Mouse (Mus musculus): ENCODE measurements at regions not wholly inside any gene's neighbourhood (a gene's known extent, or its start where the extent isn't known, plus 50 kb on each side); places are given as distances from the start of the nearest gene placed in this dataset.

- TF ChIP-seq CTCF (IDR thresholded peaks at IDR 0.05) = no peak
- H3K4me3 ChIP-seq = no peak overlapping the region
- no peak overlapping the region for H3K27ac ChIP-seq
- intact Hi-C loops (cut with DNase I) = no loop called here
- DNase-seq = no peak
These were observed 226.5 kb upstream of the Fat1 start for GRCm38 (mm10) chr8:44708659-44709170.

GRCm38 (mm10) chr8:44709171-44709940 lies 225.9 kb upstream of the Fat1 start:
- H3K27ac ChIP-seq = no peak overlapping the region
- no peak overlapping the region for H3K4me3 ChIP-seq
- no peak for DNase-seq
- intact Hi-C loops (cut with DNase I) = no loop called here
- TF ChIP-seq CTCF (IDR thresholded peaks at IDR 0.05) = no peak

GRCm38 (mm10) chr8:44734577-44734976 lies 200.7 kb upstream of the Fat1 start:
- no peak for DNase-seq
- TF ChIP-seq CTCF (IDR thresholded peaks at IDR 0.05) = no peak
- intact Hi-C loops (cut with DNase I) = no loop called here
- Histone ChIP-seq H3K4me3 (no peak overlapping the region), H3K27ac (no peak overlapping the region)

- Histone ChIP-seq H3K4me3 (no peak overlapping the region), H3K27ac (no peak overlapping the region)
- intact Hi-C loops (cut with DNase I) = no loop called here
- no peak for TF ChIP-seq CTCF (IDR thresholded peaks at IDR 0.05)
- no peak for DNase-seq
These were observed 199.4 kb upstream of the Fat1 start for GRCm38 (mm10) chr8:44735801-44736200.

- no peak for TF ChIP-seq CTCF (IDR thresholded peaks at IDR 0.05)
- DNase-seq = no peak
- intact Hi-C loops (cut with DNase I) = no loop called here
- H3K4me3 ChIP-seq = no peak overlapping the region
- H3K27ac ChIP-seq = no peak overlapping the region
These were observed 191.9 kb upstream of the Fat1 start for GRCm38 (mm10) chr8:44743353-44743752.

GRCm38 (mm10) chr8:44744991-44745658 lies 190.1 kb upstream of the Fat1 start:
- DNase-seq = no peak
- H3K4me3 ChIP-seq = no peak overlapping the region
- intact Hi-C loops (cut with DNase I) = no loop called here
- no peak for TF ChIP-seq CTCF (IDR thresholded peaks at IDR 0.05)
- H3K27ac ChIP-seq = no peak overlapping the region

- no peak overlapping the region for H3K27ac ChIP-seq
- DNase-seq = no peak
- no peak for TF ChIP-seq CTCF (IDR thresholded peaks at IDR 0.05)
- intact Hi-C loops (cut with DNase I) = no loop called here
- no peak overlapping the region for H3K4me3 ChIP-seq
These were observed 176.5 kb upstream of the Fat1 start for GRCm38 (mm10) chr8:44758727-44759126.

GRCm38 (mm10) chr8:44762731-44763130 lies 172.5 kb upstream of the Fat1 start:
- no peak overlapping the region for H3K27ac ChIP-seq
- TF ChIP-seq CTCF (IDR thresholded peaks at IDR 0.05) = no peak
- intact Hi-C loops (cut with DNase I) = no loop called here
- DNase-seq = no peak
- no peak overlapping the region for H3K4me3 ChIP-seq

- no peak for DNase-seq
- no peak overlapping the region for H3K4me3 ChIP-seq
- no peak overlapping the region for H3K27ac ChIP-seq
- intact Hi-C loops (cut with DNase I) = no loop called here
- TF ChIP-seq CTCF (IDR thresholded peaks at IDR 0.05) = no peak
These were observed 170.1 kb upstream of the Fat1 start for GRCm38 (mm10) chr8:44765194-44765593.

GRCm38 (mm10) chr8:44765677-44766076 lies 169.6 kb upstream of the Fat1 start:
- H3K27ac ChIP-seq = no peak overlapping the region
- TF ChIP-seq CTCF (IDR thresholded peaks at IDR 0.05) = no peak
- intact Hi-C loops (cut with DNase I) = no loop called here
- DNase-seq = no peak
- no peak overlapping the region for H3K4me3 ChIP-seq

- Histone ChIP-seq H3K4me3 (no peak overlapping the region), H3K27ac (no peak overlapping the region)
- intact Hi-C loops (cut with DNase I) = no loop called here
- no peak for DNase-seq
- TF ChIP-seq CTCF (IDR thresholded peaks at IDR 0.05) = no peak
These were observed 169.0 kb upstream of the Fat1 start for GRCm38 (mm10) chr8:44766111-44766873.

- intact Hi-C loops (cut with DNase I) = no loop called here
- no peak overlapping the region for H3K27ac ChIP-seq
- no peak overlapping the region for H3K4me3 ChIP-seq
- TF ChIP-seq CTCF (IDR thresholded peaks at IDR 0.05) = no peak
- no peak for DNase-seq
These were observed 168.0 kb upstream of the Fat1 start for GRCm38 (mm10) chr8:44767271-44767670.

- Histone ChIP-seq H3K27ac (no peak overlapping the region), H3K4me3 (no peak overlapping the region)
- intact Hi-C loops (cut with DNase I) = no loop called here
- no peak for DNase-seq
- no peak for TF ChIP-seq CTCF (IDR thresholded peaks at IDR 0.05)
These were observed 156.0 kb upstream of the Fat1 start for GRCm38 (mm10) chr8:44779212-44779611.
